Mouse (Mus musculus) megakaryocyte, embryonic 14.5 days (primary cell): ENCODE results near the gene Sart1.

Source experiments
- FLI1 ChIP-seq: IDR thresholded peaks from 2 replicates; pipeline ENCODE4 v1.6.1; 2012; ENCODE audit warnings: low read length, inconsistent platforms, mixed read lengths
- GATA1 ChIP-seq: IDR thresholded peaks from 3 replicates; pipeline ENCODE4 v1.6.1; 2012; ENCODE audit warnings: mixed read lengths, low read length, inconsistent platforms, borderline replicate concordance

DNA sequence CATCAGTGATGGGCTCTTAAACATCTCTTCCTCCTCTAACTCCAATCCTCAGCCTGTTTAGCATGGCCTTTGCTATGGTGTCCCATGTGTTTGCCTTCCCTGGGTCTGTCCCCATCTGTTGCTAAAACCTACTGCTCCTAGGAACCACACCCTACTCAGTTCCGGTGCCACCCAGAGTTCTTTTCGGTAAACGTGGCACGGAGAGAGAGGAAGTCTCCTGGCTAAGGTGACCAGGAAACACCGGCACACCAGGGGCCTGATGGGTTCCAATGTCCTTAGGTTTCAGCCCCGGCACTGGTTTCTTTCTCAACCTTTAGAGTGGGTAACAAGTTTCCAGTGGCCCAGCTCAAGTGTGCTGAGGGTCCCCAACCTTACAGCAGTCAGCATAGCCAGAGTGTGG, 32.1 kb upstream of the Sart1 start:
- TF ChIP-seq GATA1 (no peak), FLI1 (no peak)
